Mouse (Mus musculus): ENCODE data around the gene Slc39a8.

- TF ChIP-seq CTCF (IDR thresholded peaks at IDR 0.05; ENCODE audit: low read depth) (no peak), EP300 (IDR thresholded peaks at IDR 0.05; ENCODE audit: low read depth) (no peak)
Observed at GRCm38 (mm10) chr3:135918566-135919180, 93.6 kb downstream of the Slc39a8 start.

Data from liver, embryonic 14.5 days (tissue).